Mouse (Mus musculus): ENCODE measurements around the gene Gm17509. TPM values are rescaled to one million over a fixed set of nuclear protein-coding genes. Genes with fewer than 3 reads are reported as not detected.
A peak's percentile ranks its signal among the peaks of the same experiment; 100 is the strongest.

The Gm17509 gene
- total RNA-seq (2014; fragmentation: Nextera tagmentation) (not detected in 2 replicates), total RNA-seq (2017) (0.17 and 0.82 TPM in 2 replicates)

- peak; percentile 53 for ATAC-seq (replicated peaks; ENCODE audit: poor library complexity, severe bottlenecking)
These were observed at the start of gene Gm17509 for GRCm38 (mm10) chr13:117220501-117221321. TSS of gene Gm17509 (minus strand) at chr13:117221075.

GRCm38 (mm10) chr13:117267963-117268362 lies 47.1 kb upstream of the Gm17509 start:
- ATAC-seq (replicated peaks; ENCODE audit: poor library complexity, severe bottlenecking): no peak

- no peak for ATAC-seq (replicated peaks; ENCODE audit: poor library complexity, severe bottlenecking)
These were observed 45.3 kb upstream of the Gm17509 start for GRCm38 (mm10) chr13:117266156-117266555.

GRCm38 (mm10) chr13:117260704-117261103 lies 39.8 kb upstream of the Gm17509 start:
- ATAC-seq (replicated peaks; ENCODE audit: poor library complexity, severe bottlenecking): peak; percentile 83

GRCm38 (mm10) chr13:117242621-117243020 lies 21.7 kb upstream of the Gm17509 start:
- peak; percentile 10; the same call in 1 of the 2 replicates for ATAC-seq (replicated peaks; ENCODE audit: poor library complexity, severe bottlenecking)

- peak; percentile 74 for ATAC-seq (replicated peaks; ENCODE audit: poor library complexity, severe bottlenecking)
These were observed 21.2 kb upstream of the Gm17509 start for GRCm38 (mm10) chr13:117242063-117242462.

- peak; percentile 72 for ATAC-seq (replicated peaks; ENCODE audit: poor library complexity, severe bottlenecking)
These were observed 16.2 kb upstream of the Gm17509 start for GRCm38 (mm10) chr13:117237111-117237510.

- ATAC-seq (replicated peaks; ENCODE audit: poor library complexity, severe bottlenecking): peak; percentile 86
These were observed 14.8 kb upstream of the Gm17509 start for GRCm38 (mm10) chr13:117235530-117236212.

GRCm38 (mm10) chr13:117234486-117234885 lies 13.6 kb upstream of the Gm17509 start:
- ATAC-seq (replicated peaks; ENCODE audit: poor library complexity, severe bottlenecking): no peak

GRCm38 (mm10) chr13:117233808-117234207 lies 12.9 kb upstream of the Gm17509 start:
- no peak for ATAC-seq (replicated peaks; ENCODE audit: poor library complexity, severe bottlenecking)

GRCm38 (mm10) chr13:117230371-117231110 lies 9.7 kb upstream of the Gm17509 start:
- 0 out of 2 replicates have a peak, but pooled peaks have one; percentile 11 for ATAC-seq (replicated peaks; ENCODE audit: poor library complexity, severe bottlenecking)

GRCm38 (mm10) chr13:117225561-117225960 lies 4.7 kb upstream of the Gm17509 start:
- ATAC-seq (replicated peaks; ENCODE audit: poor library complexity, severe bottlenecking): peak; percentile 19; the same call in 1 of the 2 replicates

GRCm38 (mm10) chr13:117224901-117225300 lies 4.0 kb upstream of the Gm17509 start:
- no peak for ATAC-seq (replicated peaks; ENCODE audit: poor library complexity, severe bottlenecking)

- peak; percentile 55 for ATAC-seq (replicated peaks; ENCODE audit: poor library complexity, severe bottlenecking)
These were observed 2.2 kb upstream of the Gm17509 start for GRCm38 (mm10) chr13:117223125-117223524.

- no peak for ATAC-seq (replicated peaks; ENCODE audit: poor library complexity, severe bottlenecking)
These were observed 889 bp downstream of the Gm17509 start for GRCm38 (mm10) chr13:117219871-117220500.

- no peak for ATAC-seq (replicated peaks; ENCODE audit: poor library complexity, severe bottlenecking)
These were observed 2.8 kb downstream of the Gm17509 start for GRCm38 (mm10) chr13:117218092-117218491.

- ATAC-seq (replicated peaks; ENCODE audit: poor library complexity, severe bottlenecking): peak; percentile 23
These were observed 3.3 kb downstream of the Gm17509 start for GRCm38 (mm10) chr13:117217621-117218020.

GRCm38 (mm10) chr13:117216752-117217363 lies 4.0 kb downstream of the Gm17509 start:
- no peak for ATAC-seq (replicated peaks; ENCODE audit: poor library complexity, severe bottlenecking)

- ATAC-seq (replicated peaks; ENCODE audit: poor library complexity, severe bottlenecking): no peak
These were observed 4.7 kb downstream of the Gm17509 start for GRCm38 (mm10) chr13:117216126-117216525.

- ATAC-seq (replicated peaks; ENCODE audit: poor library complexity, severe bottlenecking): no peak
These were observed 5.4 kb downstream of the Gm17509 start for GRCm38 (mm10) chr13:117215481-117215880.

All from granulocyte monocyte progenitor cell, adult 5-6 weeks (primary cell).